Mouse (Mus musculus): ENCODE data around the gene Glis1. TPM values are rescaled to one million over a fixed set of nuclear protein-coding genes. Genes with fewer than 3 reads are reported as not detected.

Gene Glis1
- polyA plus RNA-seq, 1 experiment from 2014 or later, result 0.31 TPM

Small RNA genes within 50 kb of the gene (microRNA-seq; reads per million reads assigned to microRNA genes)
- not detected for gene Gm24804

Other genes with a start within 250 kb of the Glis1 start
- gene Ldlrad1, start 225.4 kb upstream of the Glis1 start, polyA plus RNA-seq (2014; fragmentation: Nextera tagmentation; extraction: Ambion mirVana), result not detected in 2 replicates
- 46.3 and 52.0 TPM in 2 replicates for gene Lrrc42, start 181.1 kb upstream of the Glis1 start, polyA plus RNA-seq (2014; fragmentation: Nextera tagmentation; extraction: Ambion mirVana)
- 32.9 and 40.6 TPM in 2 replicates for gene Hspb11, start 181.0 kb upstream of the Glis1 start, polyA plus RNA-seq (2014; fragmentation: Nextera tagmentation; extraction: Ambion mirVana)
- gene Dio1, start 127.4 kb upstream of the Glis1 start, polyA plus RNA-seq (2014; fragmentation: Nextera tagmentation; extraction: Ambion mirVana), result not detected in 2 replicates
- 43.4 and 49.7 TPM in 2 replicates for gene Yipf1, start 120.2 kb upstream of the Glis1 start, polyA plus RNA-seq (2014; fragmentation: Nextera tagmentation; extraction: Ambion mirVana)
- gene Ndc1, start 66.8 kb upstream of the Glis1 start, polyA plus RNA-seq (2014; fragmentation: Nextera tagmentation; extraction: Ambion mirVana), result 24.2 and 27.8 TPM in 2 replicates
- not detected in 2 replicates for gene Dmrtb1, start 249.6 kb downstream of the Glis1 start, polyA plus RNA-seq (2014; fragmentation: Nextera tagmentation; extraction: Ambion mirVana)

Measured in heart, embryonic 14.5 days (tissue).